Mouse (Mus musculus): ENCODE data around the gene Ccdc154. TPM values are rescaled to one million over a fixed set of nuclear protein-coding genes. Genes with fewer than 3 reads are reported as not detected.

The Ccdc154 gene
- total RNA-seq, 2 experiments from 2014 or later: 0.16 TPM; not detected in 1

GRCm38 (mm10) chr17:25184129-25184691 is 21.9 kb downstream of the Ccdc154 start, which contains the start of gene BC003965:
BC003965 (plus strand) TSS chr17:25184554.
- intact Hi-C loops (cut with DNase I): no loop called here
- DNase-seq: peak; percentile 98

GRCm38 (mm10) chr17:25184961-25185360 is 22.7 kb downstream of the Ccdc154 start:
- intact Hi-C loops (cut with DNase I): no loop called here
- no peak for DNase-seq

- no peak for DNase-seq
- intact Hi-C loops (cut with DNase I): no loop called here
Observed at GRCm38 (mm10) chr17:25187784-25188149, 25.5 kb downstream of the Ccdc154 start.

GRCm38 (mm10) chr17:25188150-25189031 is 26.1 kb downstream of the Ccdc154 start, which contains the start of gene Unkl:
Unkl (plus strand) TSS chr17:25188397.
- intact Hi-C loops (cut with DNase I): no loop called here

GRCm38 (mm10) chr17:25189091-25189490 is 26.8 kb downstream of the Ccdc154 start:
- intact Hi-C loops (cut with DNase I): no loop called here
- no peak for DNase-seq

More at GRCm38 (mm10) chr17:25188150-25189031, 26.1 kb downstream of the Ccdc154 start, which contains the start of gene Unkl:
- peak; percentile 81 for DNase-seq

- intact Hi-C loops (cut with DNase I): no loop called here
- no peak for DNase-seq
Observed at GRCm38 (mm10) chr17:25202401-25202800, 40.1 kb downstream of the Ccdc154 start.

GRCm38 (mm10) chr17:25210006-25210405 is 47.7 kb downstream of the Ccdc154 start:
- intact Hi-C loops (cut with DNase I): no loop called here
- DNase-seq: no peak

GRCm38 (mm10) chr17:25210680-25211466 is 48.6 kb downstream of the Ccdc154 start:
- intact Hi-C loops (cut with DNase I): no loop called here
- DNase-seq: no peak

GRCm38 (mm10) chr17:25211705-25212104 is 49.4 kb downstream of the Ccdc154 start:
- no peak for DNase-seq
- intact Hi-C loops (cut with DNase I): no loop called here

GRCm38 (mm10) chr17:25215431-25215830 is 53.2 kb downstream of the Ccdc154 start:
- DNase-seq: no peak
- intact Hi-C loops (cut with DNase I): no loop called here

- DNase-seq: no peak
- intact Hi-C loops (cut with DNase I): no loop called here
Observed at GRCm38 (mm10) chr17:25218967-25219366, 56.7 kb downstream of the Ccdc154 start.

GRCm38 (mm10) chr17:25219492-25220295 is 57.4 kb downstream of the Ccdc154 start:
- intact Hi-C loops (cut with DNase I): no loop called here

GRCm38 (mm10) chr17:25220746-25221145 is 58.5 kb downstream of the Ccdc154 start:
- no peak for DNase-seq
- intact Hi-C loops (cut with DNase I): no loop called here

More at GRCm38 (mm10) chr17:25219492-25220295, 57.4 kb downstream of the Ccdc154 start:
- no peak for DNase-seq

Other genes with a start within 250 kb of the Ccdc154 start
- 100 to 1,000 TPM; 255 to 270 TPM for gene Mapk8ip3, start 225.5 kb upstream of the Ccdc154 start, total RNA-seq (2021)
- 10 to 100 TPM; 31.5 to 37.2 TPM for gene Jpt2, start 201.8 kb upstream of the Ccdc154 start, total RNA-seq (2021)
- 10 to 100 TPM; 27.7 to 29.0 TPM for gene Cramp1l, start 146.7 kb upstream of the Ccdc154 start, total RNA-seq (2021)
- 10 to 100 TPM; 29.9 to 32.2 TPM for gene Ift140, start 146.4 kb upstream of the Ccdc154 start, total RNA-seq (2021)
- gene Tmem204, start 78.9 kb upstream of the Ccdc154 start, total RNA-seq (2021): 1 to 10 TPM; 5.4 to 6.7 TPM
- 10 to 100 TPM; 58.3 to 59.3 TPM for gene Telo2, start 46.5 kb upstream of the Ccdc154 start, total RNA-seq (2021)
- under 1 TPM; 0.32 to 0.34 TPM for gene Ptx4, start 41.7 kb upstream of the Ccdc154 start, total RNA-seq (2021)
- gene Clcn7, start 29.1 kb upstream of the Ccdc154 start, total RNA-seq (2021): 10 to 100 TPM; 40.9 to 42.5 TPM
- not detected for gene Gm38655, start 13.0 kb downstream of the Ccdc154 start, total RNA-seq (2021)
- gene BC003965, start 22.1 kb downstream of the Ccdc154 start, total RNA-seq (2021): 10 to 100 TPM; 16.8 to 18.6 TPM
- gene Unkl, start 25.9 kb downstream of the Ccdc154 start, total RNA-seq (2021): 10 to 100 TPM; 23.5 to 26.9 TPM
- 10 to 100 TPM; 54.6 to 56.0 TPM for gene Gnptg, start 77.7 kb downstream of the Ccdc154 start, total RNA-seq (2021)
- gene Tsr3, start 77.7 kb downstream of the Ccdc154 start, total RNA-seq (2021): 10 to 100 TPM; 29.7 to 33.8 TPM
- 10 to 100 TPM in 1 of 2 experiments, 1 to 10 TPM in 1; 5.2 to 24.2 TPM for gene Baiap3, start 93.9 kb downstream of the Ccdc154 start, total RNA-seq (2021)
- gene Ube2i, start 112.2 kb downstream of the Ccdc154 start, total RNA-seq (2021): 100 to 1,000 TPM; 297 to 302 TPM
- 1 to 10 TPM; 1.2 to 1.3 TPM for gene Prss34, start 135.9 kb downstream of the Ccdc154 start, total RNA-seq (2021)
- not detected for gene Prss28, start 146.2 kb downstream of the Ccdc154 start, total RNA-seq (2021)
- gene Prss29, start 156.2 kb downstream of the Ccdc154 start, total RNA-seq (2021): not detected
- gene Tpsab1, start 183.1 kb downstream of the Ccdc154 start, total RNA-seq (2021): 1 to 10 TPM in 1 of 2 experiments, under 1 TPM in 1; 0.62 to 2.5 TPM
- gene Tpsb2, start 203.8 kb downstream of the Ccdc154 start, total RNA-seq (2021): 10 to 100 TPM in 1 of 2 experiments, 1 to 10 TPM in 1; 8.1 to 16.4 TPM
- gene Tpsg1, start 206.8 kb downstream of the Ccdc154 start, total RNA-seq (2021): not detected

Data from left cerebral cortex, postnatal 4 days (tissue).